Mouse (Mus musculus) heart, postnatal 14 days (tissue): Measurements from ENCODE around the gene Myo15. TPM values are rescaled to one million over a fixed set of nuclear protein-coding genes. Genes with fewer than 3 reads are reported as not detected.
"Not testable (repeated sequence)": the region's sequence is repeated elsewhere in the genome, so short reads cannot be mapped to it uniquely, and the experiment has no call there.

ENCODE experiments used
- DNase-seq, 2 experiments: peaks; one replicate each; pipeline ENCODE4 v3.0.0; 2021 to 2022
- intact Hi-C: fragments of 180-260 bp; cut with DNase I; formaldehyde crosslinking; loops from one replicate; pipeline ENCODE4 v1.15.1; 2025
- total RNA-seq, 2 experiments: library from RNA; stranded (reverse); gene quantifications; 2 replicates each; pipeline ENCODE4 v1.2.3; 2021

The Myo15 gene
- total RNA-seq, 2 experiments from 2014 or later: 0.12 to 0.14 TPM

DNA sequence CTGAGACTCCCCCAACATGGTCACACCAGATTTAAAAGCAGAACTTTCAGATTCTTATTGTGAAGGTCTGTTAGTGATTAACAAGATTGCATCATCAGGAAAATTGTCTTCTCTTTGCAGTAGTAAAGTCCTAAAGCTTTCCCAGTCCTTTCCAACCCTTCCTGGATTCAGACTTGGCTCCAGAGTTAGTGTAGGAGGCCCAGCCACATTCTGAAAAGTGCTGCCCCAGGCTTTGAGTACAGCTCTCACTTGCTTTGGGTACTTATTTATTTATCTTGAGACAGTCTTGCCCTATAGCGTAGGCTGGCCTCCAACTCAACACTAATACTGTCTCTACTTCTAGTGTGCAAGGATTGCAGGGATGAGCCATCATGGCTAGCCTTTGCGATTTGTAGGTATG lies 71.6 kb downstream of the Myo15 start:
- intact Hi-C loops: no loop called here
- no peak for DNase-seq

DNA sequence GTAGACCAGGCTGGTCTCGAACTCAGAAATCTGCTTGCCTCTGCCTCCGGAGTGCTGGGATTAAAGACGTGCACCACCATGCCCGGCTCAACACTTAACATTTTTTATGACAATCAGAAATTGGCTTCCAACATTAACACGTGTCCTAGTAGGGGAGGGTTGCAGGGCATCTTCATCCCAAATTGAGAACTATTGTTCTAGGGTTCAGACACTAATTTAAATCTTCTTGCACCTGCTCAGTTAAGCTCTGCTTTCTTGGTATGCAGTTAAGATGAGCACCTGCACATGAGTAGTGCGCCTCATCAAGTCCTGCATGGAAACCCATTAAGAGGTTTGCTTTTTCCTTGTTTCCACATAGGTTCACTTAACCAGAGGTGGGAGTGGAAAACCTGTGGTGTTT lies 72.7 kb downstream of the Myo15 start:
- DNase-seq: no peak
- intact Hi-C loops: no loop called here

DNA sequence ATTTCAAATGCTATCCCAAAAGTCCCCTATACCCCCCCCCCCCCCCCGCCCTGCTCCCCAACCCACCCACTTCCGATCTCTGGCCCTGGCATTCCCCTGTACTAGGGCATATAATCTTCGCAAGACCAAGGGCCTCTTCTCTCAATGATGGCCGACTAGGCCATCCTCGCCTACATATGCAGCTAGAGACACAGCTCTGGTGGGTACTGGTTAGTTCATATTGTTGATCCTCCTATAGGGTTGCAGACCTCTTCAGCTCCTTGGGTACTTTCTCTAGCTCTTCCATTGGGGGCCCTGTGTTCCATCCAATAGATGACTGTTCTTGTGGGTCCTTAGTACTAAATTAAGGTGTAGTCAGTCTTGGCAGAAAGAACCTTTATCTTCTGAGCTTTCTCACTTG lies 74.1 kb downstream of the Myo15 start:
- intact Hi-C loops, DNase-seq: not testable (repeated sequence)

DNA sequence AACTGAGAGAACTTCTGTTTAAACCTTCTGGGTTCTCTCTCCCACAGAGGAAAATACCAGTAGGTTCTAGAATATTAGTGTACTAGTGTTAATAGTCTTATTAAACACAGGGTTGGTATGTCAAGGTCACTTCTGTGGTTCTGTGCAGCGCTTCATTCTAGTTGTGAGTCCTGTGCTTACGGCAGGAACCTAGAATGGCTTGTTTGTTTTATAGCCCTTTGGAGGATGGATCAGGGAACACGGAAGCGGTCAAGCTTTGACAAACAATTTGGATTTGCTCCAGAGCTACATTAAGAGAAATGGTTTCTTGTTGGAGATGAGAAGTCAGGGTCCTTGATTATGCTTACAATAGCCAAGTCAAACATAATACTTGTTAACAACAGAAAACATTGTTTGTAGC lies 76.3 kb downstream of the Myo15 start:
- no peak for DNase-seq
- intact Hi-C loops: no loop called here

DNA sequence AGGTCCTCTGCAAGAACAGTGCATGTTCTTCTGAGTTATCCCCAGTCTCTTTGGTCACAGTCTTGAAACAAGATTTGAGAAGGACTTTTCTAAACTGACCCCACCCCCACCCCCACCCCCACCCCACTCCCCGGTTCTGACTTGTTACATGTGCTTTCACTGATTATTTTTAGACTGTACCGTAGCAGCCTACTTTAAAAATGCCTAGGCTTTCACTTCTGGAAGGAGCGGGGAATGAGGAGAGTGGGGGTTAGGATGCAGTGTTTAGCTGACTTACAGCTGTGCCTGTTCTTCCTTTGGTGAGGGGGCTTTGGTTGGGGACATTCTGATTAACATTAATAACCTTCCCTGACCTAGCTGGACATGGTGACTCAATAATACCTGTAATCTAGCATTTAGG lies 79.0 kb downstream of the Myo15 start:
- DNase-seq: no peak
- intact Hi-C loops: no loop called here

DNA sequence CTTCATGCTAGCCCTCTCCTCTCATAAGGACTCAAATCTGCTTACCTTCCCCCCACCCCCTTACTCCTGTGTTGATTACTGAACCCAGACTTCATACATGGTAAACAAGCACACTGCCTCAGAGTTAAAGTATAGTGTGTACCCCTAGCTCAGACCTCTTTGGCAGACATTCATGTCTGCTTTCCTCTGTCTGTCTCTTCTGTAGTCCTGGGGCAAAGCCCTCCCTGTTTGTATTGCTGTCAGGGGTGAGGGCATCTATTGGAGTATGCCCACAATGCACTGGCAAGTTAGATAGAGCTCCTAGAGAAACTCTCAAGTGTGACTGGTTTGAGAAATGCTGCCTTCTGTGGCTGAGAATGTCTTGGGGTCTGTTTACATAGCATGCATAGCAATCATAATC lies 84.0 kb downstream of the Myo15 start:
- intact Hi-C loops: no loop called here
- no peak for DNase-seq

DNA sequence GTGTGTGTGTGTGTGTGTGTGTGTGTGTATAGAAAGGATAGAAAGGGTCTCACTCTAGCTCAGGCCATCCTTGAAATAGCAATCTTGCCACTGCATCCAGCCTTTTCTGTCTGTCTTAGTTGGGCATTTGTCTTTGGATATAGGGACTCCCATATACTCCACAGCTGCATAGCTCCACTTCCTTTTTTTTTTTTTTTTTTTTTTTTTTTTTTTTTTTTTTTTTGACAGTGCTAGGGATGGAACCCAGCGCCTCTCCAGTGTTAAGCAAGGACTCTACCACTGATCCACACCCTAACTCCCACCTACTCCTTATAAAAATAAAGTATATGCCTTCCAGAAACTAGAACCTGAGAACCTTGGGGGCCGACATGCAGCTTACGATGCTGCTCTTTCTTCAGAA lies 88.5 kb downstream of the Myo15 start:
- DNase-seq: no peak
- intact Hi-C loops: no loop called here

DNA sequence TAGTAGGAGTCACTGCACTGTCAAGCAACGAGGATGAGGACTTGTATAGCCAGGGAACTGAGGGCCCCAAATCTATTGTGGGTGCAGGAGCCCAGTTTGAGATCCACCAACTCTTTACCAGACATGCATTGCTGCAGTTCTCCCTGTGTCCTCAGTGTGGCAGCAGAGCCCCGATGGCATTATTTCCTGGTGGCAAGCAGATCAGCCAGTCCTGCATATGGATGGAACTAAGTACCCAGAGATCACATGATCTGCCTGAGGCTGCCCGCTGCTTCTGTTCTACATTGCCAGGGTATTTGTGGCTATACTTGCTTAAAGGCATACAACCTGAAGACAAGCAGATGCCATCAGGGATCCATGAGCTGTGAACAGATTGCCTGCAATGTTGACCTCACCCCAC lies 90.2 kb downstream of the Myo15 start:
- intact Hi-C loops: no loop called here
- DNase-seq: peak; percentile 59 to 78

DNA sequence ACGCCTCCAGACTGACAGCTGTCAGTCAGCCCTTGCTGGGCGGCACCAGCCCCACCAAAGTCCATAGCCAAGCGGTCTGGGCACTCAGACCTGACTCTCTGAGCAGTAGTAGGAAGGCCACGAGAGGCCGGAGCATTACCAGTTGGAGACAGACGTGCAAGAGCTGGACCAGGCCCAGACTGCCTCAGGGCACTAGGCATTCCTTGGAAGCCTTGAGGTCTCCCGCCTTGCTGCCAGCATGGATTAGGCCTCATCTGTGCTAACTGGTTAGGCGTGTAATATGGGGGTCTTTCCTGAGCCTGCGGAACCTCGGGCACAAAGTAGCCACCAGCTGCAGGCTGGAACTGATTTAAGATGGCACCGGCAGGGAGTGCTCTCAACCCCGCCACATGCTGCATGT lies 104.9 kb downstream of the Myo15 start:
- DNase-seq, intact Hi-C loops: not testable (repeated sequence)

Other genes with a start within 250 kb of the Myo15 start
- gene Srebf1, start 246.8 kb upstream of the Myo15 start, total RNA-seq: 10 to 100 TPM; 29.0 to 32.0 TPM
- 10 to 100 TPM; 93.3 to 93.7 TPM for gene Tom1l2, start 116.4 kb upstream of the Myo15 start, total RNA-seq
- gene Drc3, start 116.0 kb upstream of the Myo15 start, total RNA-seq: 1 to 10 TPM; 2.0 to 3.2 TPM
- gene Gid4, start 52.2 kb upstream of the Myo15 start, total RNA-seq: 10 to 100 TPM; 34.4 to 35.7 TPM
- 10 to 100 TPM; 41.4 to 47.0 TPM for gene Atpaf2, start 50.9 kb upstream of the Myo15 start, total RNA-seq
- 10 to 100 TPM; 31.1 to 34.1 TPM for gene Drg2, start 14.7 kb upstream of the Myo15 start, total RNA-seq
- gene Alkbh5, start 67.0 kb downstream of the Myo15 start, total RNA-seq: 10 to 100 TPM; 72.5 to 74.1 TPM
- 10 to 100 TPM; 16.9 to 18.0 TPM for gene Llgl1, start 230.4 kb downstream of the Myo15 start, total RNA-seq